In genomic region chr9:22651619-22652018, GRCm38 (mm10) we compare ENCODE assay signal across 17 mouse cellular contexts.
DNase-seq lines count a peak whose midpoint lies in the region; ATAC-seq and TF ChIP-seq lines count a peak whose summit lies in the region.
"Had no signal": no experiment of that assay in that cellular context is flagged by ENCODE, and none has a peak within 500 bp of the region (broad histone marks: within the 10 kb centered on the region; RNA-seq: fewer than 3 reads in every experiment).

No protein-coding gene starts in this region.

- H3K4me1 ChIP-seq in limb, embryonic 10.5 days = no peaks in the 10 kb centered on the region
- H3K4me1 ChIP-seq: embryonic facial prominence, embryonic 13.5 days; hindbrain, embryonic 10.5 days; intestine, embryonic 15.5 days; midbrain, embryonic 15.5 days; neural tube, embryonic 12.5 days had no signal

- TF ChIP-seq CTCF in left cerebral cortex, adult 2 months (IDR thresholded peaks at IDR 0.05) = peak; percentile 25

- H3K9me3 ChIP-seq in limb, embryonic 10.5 days (replicated peaks) = no peaks in the 10 kb centered on the region
- H3K9me3 ChIP-seq: embryonic facial prominence, embryonic 13.5 days; G1E; hindbrain, embryonic 10.5 days; intestine, embryonic 15.5 days; midbrain, embryonic 15.5 days had no signal

- ATAC-seq in CD4-positive, CD25-positive, alpha-beta regulatory T cell, adult 4 months = no peak
- ATAC-seq: intestine, embryonic 15.5 days; midbrain, embryonic 15.5 days had no signal

- peak; percentile 39 for DNase-seq in CD4-positive, CD25-positive, alpha-beta regulatory T cell, adult 2 months (ENCODE audit: low read depth, low spot score)
- no peak for DNase-seq in left cerebral cortex, adult 2 months (ENCODE audit: extremely low spot score in 1 of 2, low spot score in 2 of 2)
- no peak for DNase-seq in left cerebral cortex, postnatal 14 days (ENCODE audit: low spot score in 2 of 2)
- DNase-seq in B cell, adult 2 months = peak; percentile 40 to 43
- DNase-seq in ZHBTc4 (ENCODE audit: low read depth, low spot score) = peak; percentile 52
- DNase-seq in limb, embryonic 10.5 days (ENCODE audit: low spot score) = no peak
- DNase-seq in embryo, embryonic 10 days (ENCODE audit: low spot score) = no peak
- DNase-seq: cerebellum, adult 11 months; kidney, postnatal 14 days; right cerebral cortex, postnatal 4 days had no signal

- H3K27ac ChIP-seq in left cerebral cortex, adult 2 months = no peak overlapping the region
- no peak overlapping the region for H3K27ac ChIP-seq in limb, embryonic 10.5 days
- H3K27ac ChIP-seq: embryonic facial prominence, embryonic 13.5 days; hindbrain, embryonic 10.5 days; intestine, embryonic 15.5 days; midbrain, embryonic 15.5 days; neural tube, embryonic 12.5 days had no signal

- no peaks in the 10 kb centered on the region for H3K36me3 ChIP-seq in limb, embryonic 10.5 days
- H3K36me3 ChIP-seq: intestine, embryonic 15.5 days; midbrain, embryonic 15.5 days; neural tube, embryonic 12.5 days had no signal

- H3K4me3 ChIP-seq in left cerebral cortex, adult 2 months = no peak overlapping the region
- H3K4me3 ChIP-seq in limb, embryonic 10.5 days = no peak overlapping the region
- H3K4me3 ChIP-seq: embryonic facial prominence, embryonic 13.5 days; hindbrain, embryonic 10.5 days; intestine, embryonic 15.5 days; midbrain, embryonic 15.5 days; neural tube, embryonic 12.5 days had no signal

- no peaks in the 10 kb centered on the region for H3K27me3 ChIP-seq in limb, embryonic 10.5 days (ENCODE audit: low read depth, poor library complexity, severe bottlenecking)
- H3K27me3 ChIP-seq: embryonic facial prominence, embryonic 13.5 days; intestine, embryonic 15.5 days; midbrain, embryonic 15.5 days; neural tube, embryonic 12.5 days had no signal

- WGBS in limb, embryonic 10.5 days = 93% methylated on average over 3 of the region's 3 CpGs

- intact Hi-C loops in left cerebral cortex, adult 2 months (cut with DNase I) = no loop called here
- intact Hi-C loops in left cerebral cortex, postnatal 14 days (cut with DNase I) = no loop called here

Comparison
In these comparisons a context has a peak if more than half of its experiments do, and no peak if none do; other contexts are left out.
1. DNase-seq: peak in CD4-positive, CD25-positive, alpha-beta regulatory T cell, adult 2 months (single experiment), B cell, adult 2 months (2 of 2) and ZHBTc4 (single experiment); none in left cerebral cortex, adult 2 months (0 of 2), left cerebral cortex, postnatal 14 days (0 of 2), limb, embryonic 10.5 days (single experiment) and embryo, embryonic 10 days (single experiment).